Mouse (Mus musculus) gastrocnemius, postnatal 4 days (tissue): ENCODE results near the gene Ggcx. TPM values are rescaled to one million over a fixed set of nuclear protein-coding genes. Genes with fewer than 3 reads are reported as not detected.
A peak's percentile ranks its signal among the peaks of the same experiment; 100 is the strongest.

ENCODE experiments used
- DNase-seq, 2 experiments: peaks; one replicate each; pipeline ENCODE4 v3.0.0; 2021 to 2022; ENCODE audit warnings: low spot score in 2 of 2, mixed read lengths in 2 of 2
- long read RNA-seq, 2 experiments: library from polyadenylated mRNA; stranded (forward); transcript quantifications; one replicate each; pipeline ENCODE4 v2.0.0; 2021
- total RNA-seq, 2 experiments: library from RNA; stranded (reverse); gene quantifications; 2 replicates each; pipeline ENCODE4 v1.2.3; 2021

Ggcx gene
- total RNA-seq, result 10 to 100 TPM; 24.6 to 27.6 TPM
- long read RNA-seq, experiment 1, transcript Ggcx-201 (15 exons, 2,929 nt), result major isoform, 18 of 26 reads
- long read RNA-seq, experiment 1, partial matches to known transcripts, result 2 of 26 reads
- long read RNA-seq, experiment 1, other reads (novel, unspliced or antisense), result 6 of 26 reads
- long read RNA-seq, experiment 2, transcript Ggcx-201 (15 exons, 2,929 nt), result major isoform, 11 of 18 reads
- long read RNA-seq, experiment 2, partial matches to known transcripts, result 1 of 18 reads
- long read RNA-seq, experiment 2, other reads (novel, unspliced or antisense), result 6 of 18 reads

- DNase-seq, result peak; percentile 90 to 94
Measured at GRCm38 (mm10) chr6:72414076-72414756, at the start of gene Ggcx. Gene Ggcx, plus strand, starts transcription at chr6:72414308.

GRCm38 (mm10) chr6:72364985-72365384, 49.1 kb upstream of the Ggcx start:
- no peak for DNase-seq

- no peak for DNase-seq
Measured at GRCm38 (mm10) chr6:72366304-72366703, 47.8 kb upstream of the Ggcx start.

GRCm38 (mm10) chr6:72366844-72367443, 47.2 kb upstream of the Ggcx start, which contains the start of gene Rnf181:
Gene Rnf181, minus strand, starts transcription at chr6:72366956.
- DNase-seq, result no peak

- no peak for DNase-seq
Measured at GRCm38 (mm10) chr6:72367460-72367974, 46.6 kb upstream of the Ggcx start.

- DNase-seq, result no peak
Measured at GRCm38 (mm10) chr6:72369557-72369956, 44.6 kb upstream of the Ggcx start.

- no peak for DNase-seq
Measured at GRCm38 (mm10) chr6:72370091-72370490, 44.0 kb upstream of the Ggcx start.

GRCm38 (mm10) chr6:72371147-72371546, 43.0 kb upstream of the Ggcx start:
- DNase-seq, result no peak

- DNase-seq, result no peak
Measured at GRCm38 (mm10) chr6:72371571-72371970, 42.5 kb upstream of the Ggcx start.

- DNase-seq, result no peak
Measured at GRCm38 (mm10) chr6:72373184-72373583, 40.9 kb upstream of the Ggcx start.

- no peak for DNase-seq
Measured at GRCm38 (mm10) chr6:72374206-72374605, 39.9 kb upstream of the Ggcx start.

- DNase-seq, result no peak
Measured at GRCm38 (mm10) chr6:72374820-72375563, 39.1 kb upstream of the Ggcx start.

- no peak for DNase-seq
Measured at GRCm38 (mm10) chr6:72378510-72379234, 35.4 kb upstream of the Ggcx start.

GRCm38 (mm10) chr6:72379377-72380130, 34.6 kb upstream of the Ggcx start:
- no peak for DNase-seq

- peak; percentile 57 to 78 for DNase-seq
Measured at GRCm38 (mm10) chr6:72380131-72380770, 33.9 kb upstream of the Ggcx start, which contains the start of gene Vamp5. Gene Vamp5, minus strand, starts transcription at chr6:72380468.

GRCm38 (mm10) chr6:72382494-72382893, 31.6 kb upstream of the Ggcx start:
- no peak for DNase-seq

GRCm38 (mm10) chr6:72383142-72383820, 30.8 kb upstream of the Ggcx start:
- DNase-seq, result no peak

GRCm38 (mm10) chr6:72383952-72384351, 30.2 kb upstream of the Ggcx start:
- no peak for DNase-seq

GRCm38 (mm10) chr6:72385258-72385657, 28.9 kb upstream of the Ggcx start:
- DNase-seq, result no peak
